Mouse (Mus musculus): Measurements from ENCODE around the gene Tmem95. TPM values are rescaled to one million over a fixed set of nuclear protein-coding genes. Genes with fewer than 3 reads are reported as not detected.

The Tmem95 gene
- polyA plus RNA-seq, 1 experiment from 2014 or later: not detected

DNA sequence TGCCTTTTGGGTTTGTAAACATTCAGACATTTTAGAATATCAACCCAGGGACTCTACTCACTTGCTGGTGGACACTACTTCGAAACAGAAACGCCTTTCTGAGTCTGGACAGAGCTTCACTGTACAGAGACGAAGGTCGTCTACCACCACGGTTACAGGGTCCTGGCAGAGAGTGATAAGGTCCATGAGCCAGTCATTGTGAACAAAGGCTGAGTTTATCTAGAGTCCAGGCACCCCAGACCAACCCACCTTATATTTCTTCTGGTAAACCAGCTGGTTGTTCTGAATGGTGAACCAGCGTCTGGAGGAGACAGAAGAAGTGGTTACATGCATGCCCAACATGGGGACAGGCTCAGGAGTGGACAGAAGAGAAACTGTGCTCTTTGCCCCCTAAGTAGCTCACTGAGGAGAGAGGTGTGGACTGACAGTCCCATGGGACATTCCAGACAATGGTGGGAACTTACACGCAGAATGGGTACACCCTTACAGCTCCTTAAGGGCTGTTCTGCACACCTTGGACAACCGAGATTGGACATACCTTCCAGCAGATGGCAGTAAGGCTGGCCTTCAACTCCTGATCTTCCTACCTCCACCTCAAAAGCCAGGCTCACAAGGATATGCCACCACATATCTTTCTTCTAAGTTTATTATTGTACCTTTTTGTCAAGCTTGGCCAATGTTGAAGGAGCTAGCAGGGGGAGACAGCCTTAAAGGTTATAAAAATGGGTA, 9.3 kb upstream of the Tmem95 start:
- Histone ChIP-seq H3K9me3 (replicated peaks) (no peaks in the 10 kb centered on the region), H3K27me3 (replicated peaks) (no peaks in the 10 kb centered on the region), H3K4me1 (replicated peaks) (peaks cover 52% of the 10 kb centered on the region), H3K9ac (no peak overlapping the region), H3K4me3 (no peak overlapping the region), H3K36me3 (no peaks in the 10 kb centered on the region), H3K27ac (ENCODE audit: poor library complexity, severe bottlenecking) (no peak overlapping the region), H3K4me2 (no peak overlapping the region)
- whole genome bisulfite sequencing: 38% methylated on average over 8 of the region's 8 CpGs
- peak; percentile 46; the same call in 1 of the 2 replicates for ATAC-seq (ENCODE audit: insufficient number of reproducible peaks, low FRiP score)

DNA sequence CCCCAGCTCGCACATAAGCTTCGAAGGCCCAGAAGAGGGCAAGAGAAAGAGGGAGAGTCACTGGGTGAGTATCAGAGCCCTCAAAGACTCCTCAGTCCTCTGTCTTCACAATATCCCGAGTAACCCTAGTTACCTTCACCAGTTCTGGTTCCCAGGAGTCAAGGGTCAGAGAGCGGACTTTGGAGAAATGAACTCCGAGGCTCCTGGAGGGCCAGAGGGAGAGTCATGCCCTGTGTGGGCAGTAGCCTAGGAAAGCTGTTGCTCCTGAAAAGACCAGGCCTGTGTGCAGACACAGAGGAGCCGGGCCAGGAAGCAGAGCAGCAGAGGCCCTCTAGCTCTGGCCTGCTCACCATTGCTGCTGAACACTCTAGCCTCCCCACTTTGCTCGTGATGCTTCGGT, 6.8 kb upstream of the Tmem95 start:
- no peaks in the 10 kb centered on the region for H3K27me3 ChIP-seq (replicated peaks)
- no peaks in the 10 kb centered on the region for H3K9me3 ChIP-seq (replicated peaks)
- peaks cover 44% of the 10 kb centered on the region for H3K4me1 ChIP-seq (replicated peaks)
- H3K4me3 ChIP-seq: no peak overlapping the region
- no peaks in the 10 kb centered on the region for H3K36me3 ChIP-seq
- peak overlapping the region; percentile 43; the same call in 1 of the 2 replicates for H3K27ac ChIP-seq (ENCODE audit: poor library complexity, severe bottlenecking)
- no peak for ATAC-seq (ENCODE audit: insufficient number of reproducible peaks, low FRiP score)
- peak overlapping the region; percentile 14 for H3K4me2 ChIP-seq
- no peak overlapping the region for H3K9ac ChIP-seq
- WGBS: 77% methylated on average over 8 of the region's 8 CpGs

- WGBS: 57% methylated on average over 9 of the region's 9 CpGs
- Histone ChIP-seq H3K9me3 (replicated peaks) (no peaks in the 10 kb centered on the region), H3K4me2 (peak overlapping the region; percentile 14), H3K27me3 (replicated peaks) (no peaks in the 10 kb centered on the region), H3K36me3 (no peaks in the 10 kb centered on the region), H3K27ac (ENCODE audit: poor library complexity, severe bottlenecking) (peak overlapping the region; percentile 43; the same call in 1 of the 2 replicates), H3K4me3 (no peak overlapping the region), H3K4me1 (replicated peaks) (peaks cover 49% of the 10 kb centered on the region), H3K9ac (peak overlapping the region; percentile 39; the same call in 1 of the 2 replicates)
- no peak for ATAC-seq (ENCODE audit: insufficient number of reproducible peaks, low FRiP score)
Measured at GRCm38 (mm10) chr11:69884240-69884639, 6.4 kb upstream of the Tmem95 start.

GRCm38 (mm10) chr11:69883527-69884151, 5.8 kb upstream of the Tmem95 start:
- H3K36me3 ChIP-seq: no peaks in the 10 kb centered on the region
- WGBS: 76% methylated on average over 8 of the region's 8 CpGs
- no peak overlapping the region for H3K4me2 ChIP-seq
- ATAC-seq (ENCODE audit: insufficient number of reproducible peaks, low FRiP score): no peak
- no peaks in the 10 kb centered on the region for H3K27me3 ChIP-seq (replicated peaks)
- H3K4me3 ChIP-seq: no peak overlapping the region
- H3K9me3 ChIP-seq (replicated peaks): no peaks in the 10 kb centered on the region
- H3K9ac ChIP-seq: peak overlapping the region; percentile 39; the same call in 1 of the 2 replicates
- no peak overlapping the region for H3K27ac ChIP-seq (ENCODE audit: poor library complexity, severe bottlenecking)
- H3K4me1 ChIP-seq (replicated peaks): peaks cover 55% of the 10 kb centered on the region

DNA sequence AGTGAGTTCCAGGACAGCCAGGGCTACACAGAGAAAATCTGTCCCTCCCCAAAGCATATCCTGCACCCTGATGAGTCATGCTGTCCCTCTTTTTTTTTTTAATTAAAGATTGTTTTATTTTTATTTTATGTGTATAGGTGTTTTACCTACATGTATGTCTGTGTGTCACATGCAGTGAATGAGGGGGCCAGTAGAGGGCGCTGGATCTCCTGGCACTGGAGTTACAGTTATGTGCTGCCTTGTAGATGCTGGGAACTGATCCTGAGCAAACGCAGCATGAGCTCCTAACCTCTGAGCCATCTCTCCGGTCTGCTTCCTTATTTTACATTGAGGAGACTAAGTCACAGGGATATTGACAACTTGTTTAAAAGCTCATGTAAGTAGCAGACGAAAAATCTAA, 5.2 kb upstream of the Tmem95 start:
- Histone ChIP-seq H3K9me3 (replicated peaks) (no peaks in the 10 kb centered on the region), H3K4me2 (no peak overlapping the region), H3K9ac (no peak overlapping the region), H3K4me1 (replicated peaks) (peaks cover 59% of the 10 kb centered on the region), H3K4me3 (no peak overlapping the region), H3K27me3 (replicated peaks) (no peaks in the 10 kb centered on the region), H3K36me3 (no peaks in the 10 kb centered on the region), H3K27ac (ENCODE audit: poor library complexity, severe bottlenecking) (no peak overlapping the region)
- WGBS: 60% methylated on average over 4 of the region's 4 CpGs
- no peak for ATAC-seq (ENCODE audit: insufficient number of reproducible peaks, low FRiP score)

GRCm38 (mm10) chr11:69881787-69882670, 4.2 kb upstream of the Tmem95 start:
- Histone ChIP-seq H3K27ac (ENCODE audit: poor library complexity, severe bottlenecking) (peak overlapping the region; percentile 91), H3K4me1 (replicated peaks) (peaks cover 61% of the 10 kb centered on the region), H3K4me3 (peak overlapping the region; percentile 58), H3K27me3 (replicated peaks) (no peaks in the 10 kb centered on the region), H3K9me3 (replicated peaks) (no peaks in the 10 kb centered on the region), H3K4me2 (peak overlapping the region; percentile 85), H3K36me3 (no peaks in the 10 kb centered on the region), H3K9ac (peak overlapping the region; percentile 75)
- WGBS: 61% methylated on average over 21 of the region's 21 CpGs
- no peak for ATAC-seq (ENCODE audit: insufficient number of reproducible peaks, low FRiP score)

- Histone ChIP-seq H3K9ac (peak within 1 kb of the TSS; percentile 75), H3K27ac (ENCODE audit: poor library complexity, severe bottlenecking) (peak within 1 kb of the TSS; percentile 91), H3K36me3 (no peaks in the 10 kb centered on the region), H3K27me3 (replicated peaks) (no peaks in the 10 kb centered on the region), H3K4me2 (peak within 1 kb of the TSS; percentile 85), H3K4me1 (replicated peaks) (peaks cover 66% of the 10 kb centered on the region), H3K4me3 (peak within 1 kb of the TSS; percentile 58), H3K9me3 (replicated peaks) (no peaks in the 10 kb centered on the region)
- peak; percentile 93 for ATAC-seq (ENCODE audit: insufficient number of reproducible peaks, low FRiP score)
- under 1% methylated on average over 46 of the region's 46 CpGs for WGBS
Measured at GRCm38 (mm10) chr11:69880853-69881603, 3.2 kb upstream of the Tmem95 start, which contains the start of gene Kctd11. Kctd11 (minus strand) TSS chr11:69881406.

DNA sequence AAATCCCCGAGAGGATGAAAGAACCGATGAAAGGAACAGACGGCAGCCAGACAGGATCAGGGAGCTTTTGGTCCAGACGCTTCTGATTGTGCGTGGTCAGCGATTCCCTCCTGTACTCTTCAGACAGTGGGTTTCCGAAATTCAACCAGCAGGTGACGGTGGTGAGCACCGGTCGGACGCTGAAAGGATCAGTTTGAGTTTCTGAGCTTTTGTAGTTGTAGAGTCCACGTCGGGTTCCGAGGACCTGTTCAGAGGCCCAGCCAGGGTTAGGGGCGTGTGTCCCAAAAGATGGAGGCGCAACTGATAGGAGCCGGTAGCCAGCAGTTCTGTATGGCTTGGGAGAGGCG, 2.7 kb upstream of the Tmem95 start:
- peaks cover 65% of the 10 kb centered on the region for H3K4me1 ChIP-seq (replicated peaks)
- ATAC-seq (ENCODE audit: insufficient number of reproducible peaks, low FRiP score): peak; percentile 47
- H3K4me3 ChIP-seq: peak overlapping the region; percentile 58
- H3K4me2 ChIP-seq: peak overlapping the region; percentile 85
- H3K36me3 ChIP-seq: no peaks in the 10 kb centered on the region
- no peaks in the 10 kb centered on the region for H3K9me3 ChIP-seq (replicated peaks)
- WGBS: under 1% methylated on average over 18 of the region's 18 CpGs
- H3K27ac ChIP-seq (ENCODE audit: poor library complexity, severe bottlenecking): peak overlapping the region; percentile 91
- peak overlapping the region; percentile 75 for H3K9ac ChIP-seq
- H3K27me3 ChIP-seq (replicated peaks): no peaks in the 10 kb centered on the region

DNA sequence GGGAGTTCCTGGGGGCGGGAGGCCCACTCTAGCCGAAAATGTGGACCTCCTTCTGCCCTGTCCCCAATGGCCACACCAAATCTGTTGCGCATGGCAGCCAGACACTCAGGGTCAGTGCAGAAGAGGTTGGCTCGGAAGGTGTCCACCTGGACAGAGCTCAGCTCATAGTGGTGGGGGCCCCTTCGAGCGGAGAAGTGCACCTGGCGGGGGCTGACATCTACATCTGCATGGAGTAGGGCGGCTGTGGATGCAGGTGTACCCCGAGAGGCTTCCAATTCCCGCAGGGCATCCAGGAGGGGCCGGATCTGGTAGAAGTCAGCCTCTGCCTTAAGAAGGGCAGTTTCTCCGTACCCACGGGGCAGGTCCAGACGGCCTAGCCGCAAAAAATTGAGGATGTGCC, 1.9 kb upstream of the Tmem95 start:
- Histone ChIP-seq H3K27ac (ENCODE audit: poor library complexity, severe bottlenecking) (no peak overlapping the region), H3K36me3 (no peaks in the 10 kb centered on the region), H3K9ac (peak overlapping the region; percentile 75), H3K4me1 (replicated peaks) (peaks cover 58% of the 10 kb centered on the region), H3K4me3 (peak overlapping the region; percentile 58), H3K27me3 (replicated peaks) (no peaks in the 10 kb centered on the region), H3K9me3 (replicated peaks) (no peaks in the 10 kb centered on the region), H3K4me2 (peak overlapping the region; percentile 85)
- 53% methylated on average over 15 of the region's 15 CpGs for WGBS
- ATAC-seq (ENCODE audit: insufficient number of reproducible peaks, low FRiP score): no peak

GRCm38 (mm10) chr11:69878952-69879351, 1.1 kb upstream of the Tmem95 start:
- peak overlapping the region; percentile 75 for H3K9ac ChIP-seq
- H3K4me2 ChIP-seq: peak overlapping the region; percentile 85
- no peaks in the 10 kb centered on the region for H3K27me3 ChIP-seq (replicated peaks)
- no peak overlapping the region for H3K27ac ChIP-seq (ENCODE audit: poor library complexity, severe bottlenecking)
- no peaks in the 10 kb centered on the region for H3K36me3 ChIP-seq
- no peaks in the 10 kb centered on the region for H3K9me3 ChIP-seq (replicated peaks)
- H3K4me3 ChIP-seq: peak overlapping the region; percentile 58
- WGBS: 72% methylated on average over 6 of the region's 6 CpGs
- no peak for ATAC-seq (ENCODE audit: insufficient number of reproducible peaks, low FRiP score)
- peaks cover 50% of the 10 kb centered on the region for H3K4me1 ChIP-seq (replicated peaks)

All from heart, embryonic 12.5 days (tissue).